Mouse (Mus musculus): ENCODE measurements around the gene Prss16.

Prss16 gene

GRCm38 (mm10) chr13:22009642-22010041 is at the start of gene Prss16:
Gene Prss16 (minus strand): TSS chr13:22009742.
- DNase-seq (ENCODE audit: low spot score) = no peak

- no peak for DNase-seq (ENCODE audit: low spot score)
Measured at GRCm38 (mm10) chr13:22053754-22054153, 44.2 kb upstream of the Prss16 start.

- DNase-seq (ENCODE audit: low spot score) = no peak
Measured at GRCm38 (mm10) chr13:22051523-22051859, 41.9 kb upstream of the Prss16 start.

- DNase-seq (ENCODE audit: low spot score) = peak; percentile 97
Measured at GRCm38 (mm10) chr13:22050591-22051522, 41.3 kb upstream of the Prss16 start.

GRCm38 (mm10) chr13:22049737-22050440 is 40.3 kb upstream of the Prss16 start:
- DNase-seq (ENCODE audit: low spot score) = peak; percentile 57

- no peak for DNase-seq (ENCODE audit: low spot score)
Measured at GRCm38 (mm10) chr13:22049041-22049440, 39.5 kb upstream of the Prss16 start.

- no peak for DNase-seq (ENCODE audit: low spot score)
Measured at GRCm38 (mm10) chr13:22045311-22045710, 35.8 kb upstream of the Prss16 start.

- DNase-seq (ENCODE audit: low spot score) = no peak
Measured at GRCm38 (mm10) chr13:22044432-22045155, 35.1 kb upstream of the Prss16 start.

GRCm38 (mm10) chr13:22043503-22044431 is 34.2 kb upstream of the Prss16 start:
- no peak for DNase-seq (ENCODE audit: low spot score)

- DNase-seq (ENCODE audit: low spot score) = peak; percentile 68
Measured at GRCm38 (mm10) chr13:22042568-22043502, 33.3 kb upstream of the Prss16 start, which contains the start of the genes Hist1h2ag and Hist1h2bj. Gene Hist1h2ag (minus strand): TSS chr13:22042944. Gene Hist1h2bj (plus strand): TSS chr13:22043214.

GRCm38 (mm10) chr13:22041651-22042567 is 32.4 kb upstream of the Prss16 start:
- no peak for DNase-seq (ENCODE audit: low spot score)

- DNase-seq (ENCODE audit: low spot score) = peak; percentile 95
Measured at GRCm38 (mm10) chr13:22041142-22041536, 31.6 kb upstream of the Prss16 start, which contains the start of gene Hist1h4i. Gene Hist1h4i (minus strand): TSS chr13:22041362.

- no peak for DNase-seq (ENCODE audit: low spot score)
Measured at GRCm38 (mm10) chr13:22040464-22041141, 31.1 kb upstream of the Prss16 start.

GRCm38 (mm10) chr13:22039951-22040463 is 30.5 kb upstream of the Prss16 start:
- no peak for DNase-seq (ENCODE audit: low spot score)

GRCm38 (mm10) chr13:22039364-22039763 is 29.8 kb upstream of the Prss16 start:
- DNase-seq (ENCODE audit: low spot score) = no peak

GRCm38 (mm10) chr13:22037415-22037814 is 27.9 kb upstream of the Prss16 start:
- no peak for DNase-seq (ENCODE audit: low spot score)

- no peak for DNase-seq (ENCODE audit: low spot score)
Measured at GRCm38 (mm10) chr13:22036986-22037385, 27.4 kb upstream of the Prss16 start.

All from testis, postnatal 10 days (tissue).